Mouse (Mus musculus): ENCODE measurements at regions not wholly inside any gene's neighbourhood (a gene's known extent, or its start where the extent isn't known, plus 50 kb on each side); places are given as distances from the start of the nearest gene placed in this dataset.

GRCm38 (mm10) chr6:148615931-148616330, 171.7 kb upstream of the Tmtc1 start:
- H3K27me3 ChIP-seq (ENCODE audit: control insufficient read depth, insufficient read depth, low read length): no peaks in the 10 kb centered on the region
- H3K4me3 ChIP-seq (ENCODE audit: low read depth, low read length): no peak overlapping the region
- H3K36me3 ChIP-seq (ENCODE audit: control insufficient read depth, insufficient read depth, low read length): no peaks in the 10 kb centered on the region
- TF ChIP-seq POLR2A (IDR thresholded peaks at IDR 0.05; ENCODE audit: low read depth, low read length) (no peak), CTCF (IDR thresholded peaks at IDR 0.05; ENCODE audit: extremely low read depth, insufficient read length, insufficient replicate concordance, low read depth, low read length) (no peak)
- H3K27ac ChIP-seq (ENCODE audit: insufficient read depth, low read depth, low read length): no peak overlapping the region
- WGBS: 20% methylated on average over 4 of the region's 4 CpGs
- no peaks in the 10 kb centered on the region for H3K4me1 ChIP-seq (ENCODE audit: control insufficient read depth, insufficient read depth, insufficient read length, low read length)

- no peaks in the 10 kb centered on the region for H3K36me3 ChIP-seq (ENCODE audit: control insufficient read depth, insufficient read depth, low read length)
- H3K27me3 ChIP-seq (ENCODE audit: control insufficient read depth, insufficient read depth, low read length): no peaks in the 10 kb centered on the region
- WGBS: 32% methylated on average over 3 of the region's 3 CpGs
- no peak for TF ChIP-seq CTCF (IDR thresholded peaks at IDR 0.05; ENCODE audit: extremely low read depth, insufficient read length, insufficient replicate concordance, low read depth, low read length)
- TF ChIP-seq POLR2A (IDR thresholded peaks at IDR 0.05; ENCODE audit: low read depth, low read length): no peak
- no peak overlapping the region for H3K27ac ChIP-seq (ENCODE audit: insufficient read depth, low read depth, low read length)
- no peaks in the 10 kb centered on the region for H3K4me1 ChIP-seq (ENCODE audit: control insufficient read depth, insufficient read depth, insufficient read length, low read length)
- no peak overlapping the region for H3K4me3 ChIP-seq (ENCODE audit: low read depth, low read length)
Measured at GRCm38 (mm10) chr6:148615442-148615841, 171.3 kb upstream of the Tmtc1 start.

- Histone ChIP-seq H3K4me3 (ENCODE audit: low read depth, low read length) (no peak overlapping the region), H3K36me3 (ENCODE audit: control insufficient read depth, insufficient read depth, low read length) (no peaks in the 10 kb centered on the region), H3K27me3 (ENCODE audit: control insufficient read depth, insufficient read depth, low read length) (no peaks in the 10 kb centered on the region), H3K4me1 (ENCODE audit: control insufficient read depth, insufficient read depth, insufficient read length, low read length) (no peaks in the 10 kb centered on the region), H3K27ac (ENCODE audit: insufficient read depth, low read depth, low read length) (no peak overlapping the region)
- 82% methylated on average over 5 of the region's 5 CpGs for WGBS
- TF ChIP-seq POLR2A (IDR thresholded peaks at IDR 0.05; ENCODE audit: low read depth, low read length) (no peak), CTCF (IDR thresholded peaks at IDR 0.05; ENCODE audit: extremely low read depth, insufficient read length, insufficient replicate concordance, low read depth, low read length) (no peak)
Measured at GRCm38 (mm10) chr6:148608881-148609280, 164.7 kb upstream of the Tmtc1 start.

- 52% methylated on average over 1 of the region's 1 CpGs for WGBS
Measured at GRCm38 (mm10) chr6:148605226-148605625, 161.0 kb upstream of the Tmtc1 start.

DNA sequence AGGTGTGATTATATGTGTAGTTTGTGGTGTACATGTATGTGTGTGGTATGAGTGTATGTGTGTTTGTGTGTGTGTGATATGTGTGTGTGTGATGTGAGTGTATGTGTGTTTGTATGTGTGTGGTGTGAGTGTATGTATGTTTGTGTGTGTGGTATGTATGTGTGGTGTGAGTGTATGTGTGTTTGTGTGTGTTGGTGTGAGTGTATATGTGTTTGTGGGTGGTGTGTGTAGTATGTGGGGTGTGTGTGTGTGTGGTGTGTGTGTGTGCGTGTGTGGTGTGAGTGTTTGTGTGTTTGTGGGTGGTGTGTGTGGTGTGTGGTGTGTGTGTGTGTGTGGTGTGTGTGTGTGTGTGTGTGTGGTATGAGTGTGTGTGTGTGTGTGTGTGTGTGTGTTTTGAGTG, 160.6 kb upstream of the Tmtc1 start:
- WGBS: 0% methylated on average over 1 of the region's 1 CpGs
- no peak for TF ChIP-seq CTCF (IDR thresholded peaks at IDR 0.05; ENCODE audit: extremely low read depth, insufficient read length, insufficient replicate concordance, low read depth, low read length)
- TF ChIP-seq POLR2A (IDR thresholded peaks at IDR 0.05; ENCODE audit: low read depth, low read length): no peak
- no peak overlapping the region for H3K27ac ChIP-seq (ENCODE audit: insufficient read depth, low read depth, low read length)
- no peaks in the 10 kb centered on the region for H3K36me3 ChIP-seq (ENCODE audit: control insufficient read depth, insufficient read depth, low read length)
- no peak overlapping the region for H3K4me3 ChIP-seq (ENCODE audit: low read depth, low read length)
- no peaks in the 10 kb centered on the region for H3K27me3 ChIP-seq (ENCODE audit: control insufficient read depth, insufficient read depth, low read length)
- no peaks in the 10 kb centered on the region for H3K4me1 ChIP-seq (ENCODE audit: control insufficient read depth, insufficient read depth, insufficient read length, low read length)

More at GRCm38 (mm10) chr6:148605226-148605625, 161.0 kb upstream of the Tmtc1 start:
- TF ChIP-seq POLR2A (IDR thresholded peaks at IDR 0.05; ENCODE audit: low read depth, low read length) (no peak), CTCF (IDR thresholded peaks at IDR 0.05; ENCODE audit: extremely low read depth, insufficient read length, insufficient replicate concordance, low read depth, low read length) (no peak)
- Histone ChIP-seq H3K27ac (ENCODE audit: insufficient read depth, low read depth, low read length) (no peak overlapping the region), H3K4me1 (ENCODE audit: control insufficient read depth, insufficient read depth, insufficient read length, low read length) (no peaks in the 10 kb centered on the region), H3K36me3 (ENCODE audit: control insufficient read depth, insufficient read depth, low read length) (no peaks in the 10 kb centered on the region), H3K4me3 (ENCODE audit: low read depth, low read length) (no peak overlapping the region), H3K27me3 (ENCODE audit: control insufficient read depth, insufficient read depth, low read length) (no peaks in the 10 kb centered on the region)

- Histone ChIP-seq H3K4me3 (ENCODE audit: low read depth, low read length) (no peak overlapping the region), H3K36me3 (ENCODE audit: control insufficient read depth, insufficient read depth, low read length) (no peaks in the 10 kb centered on the region), H3K27ac (ENCODE audit: insufficient read depth, low read depth, low read length) (no peak overlapping the region), H3K4me1 (ENCODE audit: control insufficient read depth, insufficient read depth, insufficient read length, low read length) (no peaks in the 10 kb centered on the region), H3K27me3 (ENCODE audit: control insufficient read depth, insufficient read depth, low read length) (no peaks in the 10 kb centered on the region)
- TF ChIP-seq CTCF (IDR thresholded peaks at IDR 0.05; ENCODE audit: extremely low read depth, insufficient read length, insufficient replicate concordance, low read depth, low read length) (no peak), POLR2A (IDR thresholded peaks at IDR 0.05; ENCODE audit: low read depth, low read length) (no peak)
- 83% methylated on average over 2 of the region's 2 CpGs for WGBS
Measured at GRCm38 (mm10) chr6:148603878-148604277, 159.7 kb upstream of the Tmtc1 start.

DNA sequence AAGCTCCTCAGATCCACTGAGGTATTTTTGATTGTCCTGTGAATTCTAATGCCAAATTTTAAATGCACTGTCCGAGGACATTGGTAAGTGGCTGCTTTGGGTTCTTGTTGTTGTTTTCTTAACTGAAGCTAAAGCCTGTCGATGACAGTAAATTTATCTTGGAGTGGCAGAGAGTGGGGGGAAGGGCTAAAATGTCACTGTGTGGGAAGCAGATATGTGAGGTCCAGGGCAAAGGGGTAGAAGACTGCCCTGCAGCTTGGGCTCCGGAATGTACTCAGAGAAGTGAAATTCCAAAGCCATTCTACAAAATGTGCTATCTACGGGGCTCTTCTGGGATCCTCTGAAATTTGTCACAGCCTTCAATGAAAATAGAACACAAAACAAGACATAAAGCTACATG, 159.3 kb upstream of the Tmtc1 start:
- no peaks in the 10 kb centered on the region for H3K27me3 ChIP-seq (ENCODE audit: control insufficient read depth, insufficient read depth, low read length)
- H3K36me3 ChIP-seq (ENCODE audit: control insufficient read depth, insufficient read depth, low read length): no peaks in the 10 kb centered on the region
- WGBS: 72% methylated on average over 4 of the region's 4 CpGs
- no peak overlapping the region for H3K4me3 ChIP-seq (ENCODE audit: low read depth, low read length)
- TF ChIP-seq CTCF (IDR thresholded peaks at IDR 0.05; ENCODE audit: extremely low read depth, insufficient read length, insufficient replicate concordance, low read depth, low read length) (no peak), POLR2A (IDR thresholded peaks at IDR 0.05; ENCODE audit: low read depth, low read length) (no peak)
- no peaks in the 10 kb centered on the region for H3K4me1 ChIP-seq (ENCODE audit: control insufficient read depth, insufficient read depth, insufficient read length, low read length)
- H3K27ac ChIP-seq (ENCODE audit: insufficient read depth, low read depth, low read length): no peak overlapping the region

GRCm38 (mm10) chr6:148602894-148603293, 158.7 kb upstream of the Tmtc1 start:
- Histone ChIP-seq H3K27me3 (ENCODE audit: control insufficient read depth, insufficient read depth, low read length) (no peaks in the 10 kb centered on the region), H3K4me3 (ENCODE audit: low read depth, low read length) (no peak overlapping the region), H3K36me3 (ENCODE audit: control insufficient read depth, insufficient read depth, low read length) (no peaks in the 10 kb centered on the region), H3K27ac (ENCODE audit: insufficient read depth, low read depth, low read length) (no peak overlapping the region), H3K4me1 (ENCODE audit: control insufficient read depth, insufficient read depth, insufficient read length, low read length) (no peaks in the 10 kb centered on the region)
- TF ChIP-seq CTCF (IDR thresholded peaks at IDR 0.05; ENCODE audit: extremely low read depth, insufficient read length, insufficient replicate concordance, low read depth, low read length): no peak
- no peak for TF ChIP-seq POLR2A (IDR thresholded peaks at IDR 0.05; ENCODE audit: low read depth, low read length)
- 71% methylated on average over 2 of the region's 2 CpGs for WGBS

All from small intestine, adult 2 months (tissue).